Mouse (Mus musculus) lung, postnatal 0 days (tissue): ENCODE results near the gene Dnajb4.

ENCODE experiments used
- CTCF ChIP-seq: IDR thresholded peaks from 2 replicates; pipeline ENCODE4 v1.5.1; 2016; ENCODE audit warnings: antibody characterized with exemption, mild to moderate bottlenecking
- EP300 ChIP-seq: IDR thresholded peaks from 2 replicates; pipeline ENCODE4 v1.6.1; 2016; ENCODE audit warnings: antibody characterized with exemption, mild to moderate bottlenecking, control low read depth

DNA sequence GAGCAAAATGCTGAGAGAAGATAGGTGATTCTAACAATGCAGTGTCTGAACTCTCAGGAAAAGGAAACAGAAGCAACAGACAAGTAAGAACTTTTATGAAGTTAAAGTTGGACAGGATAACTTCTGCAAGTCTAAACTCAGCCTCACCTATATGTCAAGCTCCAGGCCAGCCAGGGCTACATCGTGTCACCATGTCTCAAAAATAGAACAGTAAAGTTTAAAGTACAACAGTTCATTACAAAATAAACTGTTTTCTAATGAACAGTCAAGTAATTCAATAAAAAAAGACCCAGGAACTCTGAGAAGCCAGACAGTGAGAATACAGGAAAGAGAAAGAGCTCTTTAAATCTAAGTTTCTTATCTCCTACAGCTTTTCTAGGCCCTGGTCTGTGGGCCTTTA, 40.4 kb upstream of the Dnajb4 start:
- TF ChIP-seq CTCF (no peak), EP300 (no peak)
